Mouse (Mus musculus) midbrain, postnatal 0 days (tissue): ENCODE data around the gene Abca6. TPM values are rescaled to one million over a fixed set of nuclear protein-coding genes. Genes with fewer than 3 reads are reported as not detected.

Experiments used
- ATAC-seq: fragments of 200-750 bp; cut with Nextera tagmentation; 2 replicates; pipeline ENCODE4 v1.8.0; 2017; ENCODE audit warnings: moderate number of reproducible peaks, mild to moderate bottlenecking, moderate TSS enrichment, moderate library complexity; ENCODE audit not compliant: low FRiP score
- DNase-seq: peaks from one replicate; pipeline ENCODE4 v3.0.0-alpha.2; 2015; ENCODE audit warnings: low spot score
- H3K27ac ChIP-seq: fragments of 300-500 bp; sonication (generic); 2 replicates; pipeline ENCODE4 v1.5.1; 2014; ENCODE audit warnings: low read depth, mild to moderate bottlenecking, low read length, mixed read lengths
- H3K27me3 ChIP-seq: fragments of 300-500 bp; sonication (generic); 2 replicates; pipeline ENCODE4 v1.6.1; 2014; ENCODE audit warnings: low read length, control low read depth, mixed read lengths; ENCODE audit not compliant: insufficient read depth
- H3K36me3 ChIP-seq: fragments of 300-500 bp; sonication (generic); 2 replicates; pipeline ENCODE4 v1.6.1; 2014; ENCODE audit warnings: low read length, control low read depth, mixed read lengths; ENCODE audit not compliant: insufficient read depth
- H3K4me1 ChIP-seq: fragments of 300-500 bp; sonication (generic); 2 replicates; pipeline ENCODE4 v1.6.1; 2014; ENCODE audit warnings: mild to moderate bottlenecking, control low read depth, antibody characterized with exemption, low read length, mixed read lengths; ENCODE audit not compliant: insufficient read depth
- H3K4me2 ChIP-seq: fragments of 300-500 bp; sonication (generic); 2 replicates; pipeline ENCODE4 v1.6.1; 2014; ENCODE audit warnings: low read depth, mild to moderate bottlenecking, low read length, mixed read lengths; ENCODE audit not compliant: poor library complexity, severe bottlenecking
- H3K4me3 ChIP-seq: fragments of 300-500 bp; sonication (generic); 2 replicates; pipeline ENCODE4 v1.5.1; 2014; ENCODE audit warnings: low read depth, mild to moderate bottlenecking, low read length, moderate library complexity
- H3K9ac ChIP-seq: fragments of 300-500 bp; sonication (generic); replicated peaks from 2 replicates; pipeline ENCODE4 v1.6.1; 2014; ENCODE audit warnings: mild to moderate bottlenecking, low read length, moderate library complexity, mixed read lengths; ENCODE audit not compliant: poor library complexity, severe bottlenecking
- H3K9me3 ChIP-seq: fragments of 300-500 bp; sonication (generic); 2 replicates; pipeline ENCODE4 v1.6.1; 2016; ENCODE audit warnings: low read length, control low read depth
- CTCF ChIP-seq: IDR thresholded peaks from 2 replicates; pipeline ENCODE4 v1.5.1; 2016; ENCODE audit warnings: antibody characterized with exemption, mild to moderate bottlenecking
- WGBS: fragments of 180-500 bp; shearing (Covaris S2); extraction: QIAGEN DNeasy Blood & Tissue Kit; methylation state at CpG from one replicate; pipeline ENCODE4 v1.1.7; 2014; 5-methylcytosine and 5-hydroxymethylcytosine counted together
- polyA plus RNA-seq: library from polyadenylated mRNA; unstranded; fragments of >200 nt; fragmentation: Nextera tagmentation; extraction: Ambion mirVana; gene quantifications from 2 replicates; pipeline ENCODE4 v1.2.1, GENCODE M21; 2015
- total RNA-seq: library from RNA; depleted of rRNA; stranded (reverse); fragments of >200 nt; gene quantifications from 2 replicates; pipeline ENCODE4 v1.2.3, GENCODE M21; 2014

Gene Abca6
- total and polyA plus RNA-seq, 2 experiments from 2014 or later = 0.44 to 0.49 TPM

DNA sequence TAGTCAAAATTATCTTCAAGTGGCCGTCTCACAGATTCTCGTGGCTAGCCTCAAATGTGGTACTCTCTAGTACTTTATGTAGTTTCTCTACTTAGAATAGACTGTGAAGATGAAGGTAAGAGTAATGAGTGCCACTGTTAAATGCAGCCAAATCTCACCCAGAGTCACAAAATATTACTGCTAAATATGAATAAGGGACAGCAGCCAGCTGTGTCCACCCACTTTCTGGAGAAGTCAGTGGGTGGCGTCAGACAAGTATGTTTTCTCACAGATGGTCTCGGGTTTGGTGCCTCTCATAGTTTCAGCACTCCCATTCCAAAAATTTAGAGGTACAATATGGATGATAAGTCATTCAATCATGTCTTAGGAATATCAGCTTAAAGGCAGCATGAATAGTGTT is 56.3 kb downstream of the Abca6 start:
- 0 out of 2 replicates have a peak, but pooled peaks cover 2% of the 10 kb centered on the region for H3K9me3 ChIP-seq
- no peak for TF ChIP-seq CTCF
- H3K4me2 ChIP-seq = no peak overlapping the region
- H3K4me1 ChIP-seq = no peaks in the 10 kb centered on the region
- WGBS = 92% methylated on average over 4 of the region's 4 CpGs
- DNase-seq (no peak), ATAC-seq (no peak)
- no peaks in the 10 kb centered on the region for H3K27me3 ChIP-seq
- no peaks in the 10 kb centered on the region for H3K36me3 ChIP-seq
- H3K27ac ChIP-seq = no peak overlapping the region
- no peak overlapping the region for H3K4me3 ChIP-seq
- H3K9ac ChIP-seq = no peak overlapping the region

DNA sequence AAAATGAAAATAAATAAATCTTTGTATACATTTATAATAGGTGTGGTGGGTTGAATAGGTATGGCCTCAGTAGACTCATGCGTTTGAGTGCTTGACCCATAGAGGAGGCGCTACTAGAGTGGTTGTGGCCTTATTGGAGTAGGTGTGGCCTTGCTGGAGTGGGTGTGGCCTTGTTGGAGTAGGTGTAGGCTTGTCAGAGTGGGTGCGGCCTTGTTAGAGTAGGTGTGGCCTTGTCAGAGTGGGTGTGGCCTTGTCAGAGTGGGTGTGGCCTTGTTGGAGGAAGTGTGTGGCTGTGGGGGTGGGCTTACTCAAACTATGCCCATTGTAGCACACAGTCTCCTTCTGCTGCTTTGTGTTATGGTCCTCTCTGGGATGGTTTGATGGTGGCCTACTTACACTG is 80.4 kb downstream of the Abca6 start:
- no peak overlapping the region for H3K9ac ChIP-seq
- no peaks in the 10 kb centered on the region for H3K4me1 ChIP-seq
- no peak for TF ChIP-seq CTCF
- DNase-seq = no peak
- no peaks in the 10 kb centered on the region for H3K27me3 ChIP-seq
- no peak overlapping the region for H3K4me3 ChIP-seq
- no peak overlapping the region for H3K27ac ChIP-seq
- H3K36me3 ChIP-seq = no peaks in the 10 kb centered on the region
- no peaks in the 10 kb centered on the region for H3K9me3 ChIP-seq
- ATAC-seq = no peak
- no peak overlapping the region for H3K4me2 ChIP-seq
- 94% methylated on average over 3 of the region's 3 CpGs for WGBS

DNA sequence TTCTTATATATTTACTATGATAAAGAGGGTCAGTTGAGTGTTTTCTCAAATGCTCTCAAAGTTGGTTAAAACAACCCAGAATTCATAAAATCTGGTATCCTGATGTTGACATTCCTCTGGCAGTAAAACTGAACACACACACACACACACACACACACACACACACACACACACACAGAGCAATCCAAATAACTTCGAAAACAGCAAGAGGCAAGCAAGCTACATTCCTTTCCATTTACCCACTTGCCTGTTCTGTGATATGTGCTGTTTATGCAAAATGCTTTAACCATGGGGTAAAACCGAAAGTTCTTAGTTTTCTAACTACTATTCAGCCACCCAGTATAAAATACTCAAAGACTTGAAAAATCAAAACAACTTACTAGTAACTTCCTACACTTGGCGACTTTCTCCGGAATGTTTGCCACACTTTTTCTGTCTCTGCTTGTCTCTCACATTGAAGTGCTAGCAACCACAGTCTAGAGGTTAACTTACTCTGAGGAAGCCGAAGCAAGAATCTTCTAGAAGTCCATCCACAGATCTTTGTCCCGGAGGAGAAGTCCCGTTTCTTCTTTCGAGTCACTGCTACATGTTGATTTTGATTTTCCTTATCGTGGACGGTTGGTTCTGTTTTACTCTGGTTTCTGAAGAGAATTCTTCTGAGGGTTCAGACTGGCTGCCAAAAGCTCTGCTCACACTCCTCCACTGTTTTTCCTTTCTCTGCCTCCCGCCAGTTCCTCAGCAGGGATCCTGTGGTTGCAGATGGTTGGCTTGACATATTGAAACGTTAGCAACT is 83.9 kb downstream of the Abca6 start, which contains the start of gene Abca9:
Gene Abca9, minus strand, starts transcription at position 738 of the 793 bp plus-strand sequence.
- H3K9me3 ChIP-seq = no peaks in the 10 kb centered on the region
- 48% methylated on average over 12 of the region's 12 CpGs for WGBS
- no peak within 1 kb of the TSS for H3K27ac ChIP-seq
- no peak within 1 kb of the TSS for H3K4me2 ChIP-seq
- ATAC-seq (no peak), DNase-seq (peak; percentile 28)
- no peak within 1 kb of the TSS for H3K9ac ChIP-seq
- no peaks in the 10 kb centered on the region for H3K27me3 ChIP-seq
- H3K36me3 ChIP-seq = no peaks in the 10 kb centered on the region
- no peak for TF ChIP-seq CTCF
- H3K4me1 ChIP-seq = no peaks in the 10 kb centered on the region
- no peak within 1 kb of the TSS for H3K4me3 ChIP-seq

DNA sequence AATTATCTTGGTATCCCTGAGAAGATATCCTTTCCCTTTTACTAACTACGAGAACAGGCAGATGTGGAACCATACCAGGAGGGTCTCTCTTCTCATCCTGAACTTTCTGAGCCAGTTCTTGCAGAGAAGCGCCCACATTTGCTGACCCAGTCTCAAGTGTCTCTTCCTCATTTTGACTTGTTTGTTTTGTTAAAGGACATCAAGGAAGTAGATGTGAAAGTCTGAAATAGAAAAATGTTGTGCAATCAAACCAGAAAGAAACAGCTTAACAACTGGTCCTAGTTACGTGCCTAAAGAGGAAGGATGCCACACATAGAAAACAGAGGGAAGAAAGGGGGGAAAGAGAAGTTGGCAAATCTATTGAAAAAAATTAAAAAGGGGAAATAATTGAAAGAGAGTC is 85.8 kb downstream of the Abca6 start:
- H3K4me2 ChIP-seq = no peak overlapping the region
- H3K9me3 ChIP-seq = no peaks in the 10 kb centered on the region
- WGBS = 72% methylated on average over 3 of the region's 3 CpGs
- no peak overlapping the region for H3K27ac ChIP-seq
- H3K9ac ChIP-seq = no peak overlapping the region
- TF ChIP-seq CTCF = no peak
- no peaks in the 10 kb centered on the region for H3K36me3 ChIP-seq
- H3K4me1 ChIP-seq = no peaks in the 10 kb centered on the region
- DNase-seq (no peak), ATAC-seq (no peak)
- no peaks in the 10 kb centered on the region for H3K27me3 ChIP-seq
- no peak overlapping the region for H3K4me3 ChIP-seq

DNA sequence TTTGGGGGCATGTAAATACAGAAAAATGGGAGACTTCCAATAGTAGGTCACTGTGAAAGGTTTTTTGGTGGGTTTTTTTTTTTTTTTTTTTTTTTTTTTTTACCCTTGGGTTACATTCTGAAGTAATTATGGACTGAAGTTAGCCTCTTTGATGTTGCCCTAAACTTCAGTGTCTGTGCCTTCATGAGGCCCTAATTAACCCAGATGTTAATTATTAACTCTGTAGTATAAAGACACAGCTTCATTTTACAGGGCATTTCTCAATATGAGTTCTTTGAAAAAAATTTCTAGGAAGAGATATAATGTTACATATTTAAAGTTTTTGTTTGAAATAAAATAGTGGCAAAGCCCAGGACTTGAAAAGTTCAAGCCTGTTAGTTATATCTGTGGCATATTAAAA is 86.2 kb downstream of the Abca6 start:
- Histone ChIP-seq H3K9me3 (no peaks in the 10 kb centered on the region), H3K36me3 (no peaks in the 10 kb centered on the region), H3K4me1 (no peaks in the 10 kb centered on the region), H3K9ac (no peak overlapping the region), H3K4me2 (no peak overlapping the region), H3K4me3 (no peak overlapping the region), H3K27ac (no peak overlapping the region), H3K27me3 (no peaks in the 10 kb centered on the region)
- TF ChIP-seq CTCF = no peak
- DNase-seq (no peak), ATAC-seq (no peak)

DNA sequence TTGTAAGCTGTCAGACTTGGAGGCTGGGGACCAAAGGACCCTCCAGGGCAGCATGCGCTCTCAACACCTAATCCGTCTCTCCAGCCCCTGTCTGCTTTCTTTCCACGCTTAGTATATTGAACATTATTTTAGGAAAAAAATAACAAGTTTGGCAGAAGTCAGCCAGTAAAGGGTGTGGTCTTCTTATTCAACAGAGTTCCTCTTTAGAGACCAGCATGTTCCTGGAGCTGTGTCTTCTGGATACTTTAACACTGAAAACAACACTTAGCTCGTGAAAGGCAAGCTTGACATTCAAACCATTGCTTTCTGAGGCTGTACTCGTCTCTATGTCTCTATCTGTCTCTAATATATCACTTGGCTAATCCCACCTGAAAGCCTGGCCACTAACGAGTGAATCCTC is 94.5 kb downstream of the Abca6 start:
- Histone ChIP-seq H3K27ac (no peak overlapping the region), H3K27me3 (no peaks in the 10 kb centered on the region), H3K36me3 (no peaks in the 10 kb centered on the region), H3K4me3 (no peak overlapping the region), H3K4me2 (no peak overlapping the region), H3K9ac (no peak overlapping the region), H3K4me1 (no peaks in the 10 kb centered on the region), H3K9me3 (no peaks in the 10 kb centered on the region)
- TF ChIP-seq CTCF = no peak
- DNase-seq (no peak), ATAC-seq (no peak)
- 73% methylated on average over 6 of the region's 6 CpGs for WGBS
